Mouse (Mus musculus) small intestine, adult 2 months (tissue): ENCODE measurements around the gene Olfr231.

Experiments
- CTCF ChIP-seq: fragments of 200-500 bp; IDR thresholded peaks from 2 replicates; pipeline ENCODE4 v1.5.1; 2012; ENCODE audit warnings: low read depth, mild to moderate bottlenecking, control low read depth, inconsistent platforms, low read length, moderate library complexity, mixed read lengths; ENCODE audit not compliant: insufficient replicate concordance, insufficient read length; ENCODE audit errors: extremely low read depth
- POLR2A ChIP-seq: fragments of 200-500 bp; IDR thresholded peaks from 2 replicates; pipeline ENCODE4 v1.6.1; 2012; ENCODE audit warnings: low read depth, mild to moderate bottlenecking, control low read depth, inconsistent platforms, low read length, moderate library complexity

- TF ChIP-seq CTCF: no peak
- no peak for TF ChIP-seq POLR2A
Observed at GRCm38 (mm10) chr1:174157622-174158021, 36.7 kb upstream of the Olfr231 start.
